Mouse (Mus musculus) CD4-positive helper T cell, adult 2 months (primary cell): ENCODE measurements around the gene Ano4.

ENCODE experiments used
- DNase-seq: peaks from one replicate; pipeline ENCODE4 v3.0.0-alpha.2; 2012; ENCODE audit warnings: low read depth, missing footprints, low spot score

Gene Ano4

GRCm38 (mm10) chr10:89280402-89280801, 64.2 kb downstream of the Ano4 start:
- DNase-seq = no peak

- no peak for DNase-seq
These were observed 71.4 kb downstream of the Ano4 start for GRCm38 (mm10) chr10:89273001-89273680.

- no peak for DNase-seq
These were observed 77.2 kb downstream of the Ano4 start for GRCm38 (mm10) chr10:89267312-89267711.

- DNase-seq = no peak
These were observed 81.2 kb downstream of the Ano4 start for GRCm38 (mm10) chr10:89263396-89263795.

- DNase-seq = no peak
These were observed 86.8 kb downstream of the Ano4 start for GRCm38 (mm10) chr10:89257457-89258381.

- DNase-seq = no peak
These were observed 87.7 kb downstream of the Ano4 start for GRCm38 (mm10) chr10:89256762-89257456.

- DNase-seq = no peak
These were observed 89.8 kb downstream of the Ano4 start for GRCm38 (mm10) chr10:89254765-89255164.

GRCm38 (mm10) chr10:89253799-89254198, 90.8 kb downstream of the Ano4 start:
- no peak for DNase-seq

- no peak for DNase-seq
These were observed 91.9 kb downstream of the Ano4 start for GRCm38 (mm10) chr10:89252636-89253035.

GRCm38 (mm10) chr10:89243808-89244207, 100.8 kb downstream of the Ano4 start:
- no peak for DNase-seq

GRCm38 (mm10) chr10:89224524-89224923, 120.0 kb downstream of the Ano4 start:
- DNase-seq = no peak

GRCm38 (mm10) chr10:89222284-89222989, 122.1 kb downstream of the Ano4 start:
- DNase-seq = no peak

GRCm38 (mm10) chr10:89216078-89216477, 128.5 kb downstream of the Ano4 start:
- DNase-seq = no peak

- no peak for DNase-seq
These were observed 138.7 kb downstream of the Ano4 start for GRCm38 (mm10) chr10:89205858-89206257.

GRCm38 (mm10) chr10:89196444-89196843, 148.1 kb downstream of the Ano4 start:
- DNase-seq = no peak

- no peak for DNase-seq
These were observed 149.5 kb downstream of the Ano4 start for GRCm38 (mm10) chr10:89195068-89195467.

- no peak for DNase-seq
These were observed 150.1 kb downstream of the Ano4 start for GRCm38 (mm10) chr10:89194440-89194839.

- DNase-seq = no peak
These were observed 166.6 kb downstream of the Ano4 start for GRCm38 (mm10) chr10:89177921-89178320.

GRCm38 (mm10) chr10:89164533-89164932, 180.0 kb downstream of the Ano4 start:
- no peak for DNase-seq

GRCm38 (mm10) chr10:89155502-89155901, 189.1 kb downstream of the Ano4 start:
- DNase-seq = no peak

- no peak for DNase-seq
These were observed 189.6 kb downstream of the Ano4 start for GRCm38 (mm10) chr10:89154797-89155465.
